Mouse (Mus musculus) lung, postnatal 10 days (tissue): ENCODE results near the gene Optn.

ENCODE experiments used
- DNase-seq: peaks from one replicate; pipeline ENCODE4 v3.0.0; 2021

Gene Optn

DNA sequence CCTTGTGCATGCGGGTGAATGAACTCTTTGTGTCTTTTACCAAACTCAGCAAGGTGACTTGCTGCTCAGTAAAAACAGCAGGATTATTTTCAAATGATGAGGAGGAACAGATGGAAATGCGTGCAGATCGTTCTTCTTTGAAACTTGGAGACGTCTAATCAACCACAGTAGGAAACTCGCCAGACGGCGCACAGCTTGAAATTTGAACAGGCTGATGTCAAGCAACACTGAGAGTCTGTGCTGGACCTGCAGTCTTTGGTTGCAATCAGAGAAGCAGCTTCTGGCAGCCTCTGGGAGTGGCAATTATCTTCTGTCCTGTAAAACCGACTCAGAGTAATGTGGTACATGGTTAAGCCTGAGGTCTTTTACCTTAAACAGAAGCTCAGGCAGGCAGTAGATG is 85.8 kb downstream of the Optn start:
- DNase-seq, result no peak

DNA sequence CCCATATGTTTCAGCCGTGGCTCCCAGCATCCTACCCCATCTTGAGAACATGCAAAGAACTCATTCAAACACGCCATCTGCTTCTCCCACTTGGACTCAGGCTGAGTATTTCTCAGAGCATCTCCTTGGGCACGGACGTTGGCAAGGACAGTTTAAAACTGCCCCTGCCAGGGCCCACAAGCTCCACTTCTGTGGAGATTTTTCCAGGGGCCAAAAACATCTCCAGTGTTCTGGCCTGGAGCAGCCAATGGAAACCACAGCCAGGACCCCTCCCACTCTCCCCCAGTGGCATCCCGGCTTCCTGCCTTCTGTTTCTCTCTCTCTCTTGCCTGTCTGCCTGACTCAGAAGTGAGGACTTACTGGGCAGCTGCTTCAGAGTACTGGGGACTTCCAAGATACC is 88.0 kb downstream of the Optn start, which contains the start of gene Ucma:
TSS of gene Ucma (plus strand) at position 316 of the 400 bp plus-strand sequence.
- DNase-seq, result no peak
